Mouse (Mus musculus) urinary bladder, postnatal 36 days (tissue): Measurements from ENCODE around the gene 1700088E04Rik.

ENCODE experiments used
- DNase-seq, 2 experiments: peaks; one replicate each; pipeline ENCODE4 v3.0.0; 2022; ENCODE audit warnings: low spot score in 2 of 2, mixed read lengths in 1 of 2

1700088E04Rik gene

DNA sequence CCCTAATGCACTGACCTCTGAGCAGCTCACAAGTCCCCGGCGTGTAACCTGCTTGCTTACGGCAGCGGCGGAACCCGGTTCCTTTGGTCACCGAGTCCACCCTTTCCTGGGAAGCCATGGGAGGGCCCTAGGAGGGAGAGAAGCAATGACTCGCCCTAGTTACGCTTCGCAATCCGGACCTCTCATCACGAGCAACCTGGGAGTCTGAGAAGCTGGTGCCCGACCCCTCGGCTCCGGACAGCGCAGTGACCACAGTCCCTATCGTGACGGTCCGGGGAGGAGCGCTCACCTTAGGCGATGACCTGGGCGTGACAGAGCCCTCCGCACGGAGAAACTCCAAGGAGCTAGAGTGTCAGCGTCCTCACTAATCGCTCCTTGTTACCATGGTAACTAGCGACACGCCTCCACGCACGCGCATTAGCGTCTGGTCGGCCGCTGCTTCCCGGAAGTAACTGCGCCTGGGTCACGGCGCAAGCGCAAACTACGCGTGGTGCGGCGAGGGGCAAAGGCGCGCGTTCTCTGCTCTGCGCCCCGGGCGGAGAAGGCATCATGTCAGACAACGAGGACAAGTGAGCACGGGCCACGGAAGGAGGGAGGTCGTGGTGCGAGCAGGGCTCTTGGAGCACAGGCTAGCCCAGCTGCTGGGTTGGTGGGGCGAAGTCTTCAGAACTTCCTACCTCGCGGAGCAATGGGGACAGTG is at the start of gene 1700088E04Rik, which contains the start of gene Polr2f:
Gene 1700088E04Rik, minus strand, starts transcription at position 388 of the 700 bp plus-strand sequence.
Gene Polr2f, plus strand, starts transcription at position 144 of the 700 bp plus-strand sequence.
- DNase-seq, result peak; percentile 89 to 93

- no peak for DNase-seq
Measured at GRCm38 (mm10) chr15:79187819-79188218, 46.8 kb upstream of the 1700088E04Rik start.

- DNase-seq, result no peak
Measured at GRCm38 (mm10) chr15:79185213-79185612, 44.2 kb upstream of the 1700088E04Rik start.

- DNase-seq, result no peak
Measured at GRCm38 (mm10) chr15:79176905-79177304, 35.9 kb upstream of the 1700088E04Rik start.

DNA sequence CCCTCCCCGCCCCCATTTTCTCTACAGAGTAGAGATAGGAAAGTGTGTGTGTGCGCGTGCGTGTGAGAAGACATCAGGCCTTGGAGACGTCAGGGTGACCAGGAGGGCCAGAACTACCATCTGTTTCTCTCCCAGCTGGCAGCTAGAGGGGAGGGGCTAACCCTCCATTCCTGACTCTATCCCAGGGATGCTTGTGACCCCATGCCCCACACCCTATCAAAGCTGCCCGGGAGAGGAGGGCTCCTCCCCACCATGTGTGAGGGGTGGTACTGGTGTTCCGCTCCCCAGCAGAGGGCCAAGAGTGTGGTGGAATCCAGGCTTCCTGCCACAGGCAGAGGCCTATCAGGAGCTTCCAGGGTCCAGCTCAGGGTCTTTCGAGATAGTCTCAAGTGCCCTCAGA is 25.7 kb upstream of the 1700088E04Rik start:
- DNase-seq, result no peak

- DNase-seq, result no peak
Measured at GRCm38 (mm10) chr15:79165140-79165539, 24.1 kb upstream of the 1700088E04Rik start, which contains the start of gene Sox10. Gene Sox10, minus strand, starts transcription at chr15:79165240.

DNA sequence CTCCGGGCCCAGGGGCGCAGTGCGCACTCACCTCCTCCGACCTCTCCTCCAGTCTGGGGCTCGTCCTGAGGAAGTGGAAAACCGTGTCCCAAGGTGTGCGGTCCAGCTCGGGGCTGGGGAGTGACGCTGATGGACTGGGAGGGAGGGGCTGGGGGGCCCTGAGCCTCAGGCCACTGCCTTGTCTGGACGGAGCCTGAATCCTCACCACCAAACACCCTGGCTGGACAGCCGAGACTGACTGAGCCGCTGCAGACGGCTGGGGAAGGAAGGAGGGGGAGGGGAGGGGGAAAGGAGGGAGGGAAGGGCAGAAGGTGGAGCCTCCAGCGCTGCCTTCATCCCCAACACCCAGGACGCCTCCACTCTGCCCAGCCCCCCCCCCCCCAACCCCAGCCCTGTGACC is 23.2 kb upstream of the 1700088E04Rik start:
- DNase-seq, result no peak

DNA sequence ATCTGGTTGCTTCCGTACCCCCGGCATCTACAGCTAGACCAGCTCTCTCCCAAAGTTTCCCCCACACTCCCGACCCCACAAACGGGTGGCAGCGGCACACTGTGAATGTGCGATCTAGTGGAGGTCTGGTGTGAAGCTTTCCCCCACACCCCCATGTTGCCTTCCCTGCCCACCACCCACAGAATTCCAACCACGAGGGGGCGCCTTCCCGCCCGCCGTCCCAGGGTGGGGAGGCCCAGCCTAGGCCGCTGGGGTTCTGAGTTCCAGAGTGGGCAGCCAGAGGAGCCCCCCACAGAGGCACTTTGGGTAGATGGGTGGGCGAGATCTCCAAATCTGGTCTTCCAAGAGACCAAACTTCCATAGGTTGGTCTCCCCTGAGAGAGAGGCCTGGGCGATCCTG is 21.8 kb upstream of the 1700088E04Rik start:
- no peak for DNase-seq

DNA sequence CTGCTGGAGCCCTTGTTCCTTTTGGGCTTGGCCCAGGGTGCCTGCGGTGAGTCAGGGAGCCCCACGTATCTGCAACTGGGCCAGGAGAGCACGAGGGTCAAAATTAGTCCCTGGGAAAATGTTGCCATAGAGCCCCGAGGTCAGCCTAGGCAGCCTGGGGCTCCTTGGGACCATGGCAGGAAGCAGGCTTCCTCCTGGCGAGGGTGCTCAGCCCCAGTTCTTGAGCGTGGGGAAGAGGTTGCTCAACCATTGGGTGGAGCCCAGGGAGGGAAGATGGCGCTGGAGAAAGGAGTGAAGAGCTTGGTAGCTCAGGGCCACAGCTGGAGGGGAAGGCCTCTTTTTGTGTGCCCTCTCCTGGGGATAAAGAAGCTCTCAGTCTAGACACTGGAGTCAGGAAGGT is 21.2 kb upstream of the 1700088E04Rik start:
- no peak for DNase-seq

GRCm38 (mm10) chr15:79155572-79155971 is 14.5 kb upstream of the 1700088E04Rik start:
- DNase-seq, result no peak

- no peak for DNase-seq
Measured at GRCm38 (mm10) chr15:79152709-79153108, 11.7 kb upstream of the 1700088E04Rik start.

GRCm38 (mm10) chr15:79151881-79152280 is 10.8 kb upstream of the 1700088E04Rik start:
- DNase-seq, result no peak

DNA sequence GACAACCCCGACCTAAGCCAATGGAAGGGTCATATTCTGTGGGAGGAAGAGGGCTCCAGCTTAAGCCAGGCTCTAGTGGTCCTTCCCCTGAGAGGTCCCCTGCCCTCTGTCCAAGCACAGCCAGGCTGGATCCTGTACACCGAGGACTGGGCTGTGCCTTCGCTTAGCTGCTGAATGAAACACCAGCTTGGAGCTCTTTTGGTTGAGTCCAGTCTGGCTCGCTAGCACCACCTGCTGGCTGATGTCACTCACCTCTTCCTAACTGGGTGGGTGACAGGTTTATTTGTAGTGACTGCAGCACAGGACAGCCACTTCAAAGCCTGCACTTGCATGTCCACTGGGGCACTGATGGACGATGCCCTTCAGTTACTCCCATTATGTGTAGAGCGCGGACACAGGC is 7.5 kb upstream of the 1700088E04Rik start:
- DNase-seq, result peak; percentile 75 to 81

- no peak for DNase-seq
Measured at GRCm38 (mm10) chr15:79145522-79145921, 4.5 kb upstream of the 1700088E04Rik start.

DNA sequence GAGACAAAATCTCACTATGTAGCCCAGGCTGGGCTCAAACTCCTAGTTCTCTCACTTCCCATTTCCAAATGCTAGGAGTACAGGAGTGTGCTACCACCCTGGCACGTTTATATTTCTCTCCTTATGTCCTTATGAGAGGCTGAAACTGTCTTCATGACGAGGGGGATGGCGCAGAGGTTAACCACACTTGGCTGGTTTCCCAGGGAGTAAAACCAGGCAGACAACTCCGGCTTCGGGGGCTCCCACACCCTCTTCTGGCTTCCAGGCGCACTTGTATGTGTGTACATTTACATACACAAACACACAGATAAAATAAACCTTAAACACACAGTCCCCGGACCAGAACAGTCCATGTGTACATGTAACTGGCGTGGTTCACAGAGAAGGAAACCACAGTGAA is 3.0 kb upstream of the 1700088E04Rik start:
- no peak for DNase-seq

DNA sequence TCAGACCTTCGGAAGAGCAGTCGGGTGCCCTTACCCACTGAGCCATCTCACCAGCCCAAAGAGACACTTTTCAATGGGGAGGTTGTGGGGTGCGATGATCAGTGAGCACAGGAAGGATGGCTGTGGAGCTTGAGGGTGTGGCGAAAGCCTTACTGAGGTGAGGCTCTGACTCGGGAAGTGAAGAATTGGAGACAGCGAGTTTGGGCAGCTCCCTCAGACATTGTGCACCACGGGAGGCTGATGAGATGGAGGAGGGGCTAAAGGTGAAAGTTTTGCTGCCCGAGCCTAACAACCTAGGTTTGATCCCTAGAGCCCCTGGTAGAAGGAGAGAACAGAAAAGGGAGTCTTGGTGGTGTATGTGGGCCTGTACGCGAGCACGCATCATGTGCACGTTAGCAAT is 2.3 kb upstream of the 1700088E04Rik start:
- DNase-seq, result no peak

DNA sequence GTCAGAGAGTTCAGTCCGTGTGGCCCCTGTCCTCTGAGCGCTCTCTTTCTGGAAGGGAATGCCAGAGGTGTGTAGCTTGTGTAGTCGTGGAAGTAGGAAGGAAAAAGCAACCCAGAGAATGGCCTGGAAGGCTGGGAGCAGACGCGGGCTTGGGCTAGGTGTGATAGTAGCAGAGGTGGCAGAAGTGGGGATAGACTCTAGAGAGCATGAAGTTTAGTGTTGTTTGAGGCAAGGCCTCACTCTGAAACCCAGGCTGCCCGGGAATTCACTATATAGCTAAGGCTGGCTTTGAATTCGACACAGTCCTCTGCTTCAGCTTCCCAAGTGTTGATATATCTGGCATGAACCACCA is 489 bp upstream of the 1700088E04Rik start:
- no peak for DNase-seq

GRCm38 (mm10) chr15:79139640-79140039 is 1.4 kb downstream of the 1700088E04Rik start:
- no peak for DNase-seq

DNA sequence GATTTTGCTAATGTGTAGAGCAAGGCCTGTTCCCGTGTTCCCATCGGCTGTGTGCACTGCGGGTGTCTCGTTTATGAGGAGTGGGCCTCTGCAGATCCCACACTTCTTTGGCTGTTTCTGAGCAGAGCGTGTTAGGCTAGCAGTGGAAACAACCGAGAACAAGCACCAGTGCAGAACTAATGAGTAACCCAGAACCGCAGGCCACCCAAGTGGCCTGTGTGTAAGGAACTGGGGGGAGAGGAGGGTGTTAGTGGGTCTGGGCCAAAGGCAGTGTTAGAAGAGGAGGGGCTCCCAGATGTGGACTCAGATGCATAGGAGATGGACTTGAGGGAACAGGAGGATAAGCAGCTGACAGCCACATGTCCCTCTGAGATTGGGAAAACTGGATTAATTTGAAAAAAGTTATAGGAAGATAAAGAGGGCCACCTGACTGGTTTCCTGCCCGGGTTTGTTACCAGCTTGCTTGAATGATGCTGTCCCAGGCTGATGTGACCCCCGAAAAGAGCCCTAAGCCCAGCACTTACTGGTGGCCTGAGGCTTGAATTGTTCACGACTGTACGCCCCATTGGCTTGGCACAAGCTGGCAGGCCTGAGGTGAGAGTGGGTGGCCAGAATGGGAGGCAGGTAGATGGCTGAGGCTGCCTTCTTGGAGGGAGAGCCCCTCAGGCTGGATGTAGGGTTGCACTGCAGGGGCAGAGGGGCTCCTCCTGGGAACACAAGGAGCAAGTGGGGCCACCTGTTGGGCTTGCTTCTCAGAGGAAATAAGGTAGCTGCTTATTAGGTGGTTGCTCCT is 5.1 kb downstream of the 1700088E04Rik start:
- no peak for DNase-seq

DNA sequence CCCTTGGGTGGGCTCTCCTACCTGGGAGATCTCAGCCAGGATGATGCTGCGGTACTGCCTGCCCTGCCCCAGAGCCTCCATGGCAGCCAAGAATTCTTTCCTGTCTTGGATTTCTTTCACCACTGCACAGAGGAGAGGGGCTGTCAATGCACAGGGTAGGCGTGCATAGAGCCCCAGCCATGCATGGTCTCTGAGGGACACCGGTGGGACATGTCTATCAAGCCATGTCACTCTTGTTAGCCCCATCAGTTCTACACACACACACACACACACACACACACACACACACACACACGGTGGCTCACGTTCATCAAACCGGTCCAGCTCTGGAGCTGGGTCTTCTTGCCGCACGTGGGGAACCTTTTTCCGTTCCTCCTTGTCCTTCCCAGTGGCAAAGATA is 5.7 kb downstream of the 1700088E04Rik start:
- DNase-seq, result no peak

- DNase-seq, result no peak
Measured at GRCm38 (mm10) chr15:79134496-79135270, 6.4 kb downstream of the 1700088E04Rik start.

- no peak for DNase-seq
Measured at GRCm38 (mm10) chr15:79133191-79133661, 7.8 kb downstream of the 1700088E04Rik start.
